Mouse (Mus musculus): Measurements from ENCODE around the gene Olfr338.
"Not testable (repeated sequence)": the region's sequence is repeated elsewhere in the genome, so short reads cannot be mapped to it uniquely, and the experiment has no call there.

- TF ChIP-seq CTCF, EP300 (IDR thresholded peaks at IDR 0.05; ENCODE audit: low read depth): not testable (repeated sequence)
Measured at GRCm38 (mm10) chr2:36415174-36415573, 41.9 kb downstream of the Olfr338 start.

Measured in liver, embryonic 14.5 days (tissue).